Mouse (Mus musculus): ENCODE data around the gene Helz.

DNA sequence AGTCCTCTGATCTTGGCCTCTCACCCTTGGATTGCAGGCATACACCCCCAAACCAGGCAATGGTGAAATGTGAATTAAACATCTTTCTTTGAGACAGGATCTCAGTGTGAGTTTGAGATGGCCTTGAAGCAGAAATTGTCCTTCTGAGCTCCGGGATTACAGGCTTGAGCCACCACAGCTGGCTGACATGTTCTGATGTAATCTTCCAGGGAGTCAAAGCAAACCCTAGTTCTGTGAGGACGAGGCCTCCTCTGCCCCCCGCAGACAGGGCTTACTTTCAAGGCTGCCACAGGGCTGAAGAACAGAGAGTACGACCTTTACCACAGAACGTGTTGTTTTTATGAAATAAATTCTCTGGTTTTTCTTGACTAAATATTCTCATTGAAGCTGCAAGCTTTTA, 126.3 kb downstream of the Helz start:
- no peak for TF ChIP-seq CTCF (IDR thresholded peaks at IDR 0.05; ENCODE audit: extremely low read depth, insufficient read depth, low read length)
- no peak for TF ChIP-seq POLR2A (IDR thresholded peaks at IDR 0.05; ENCODE audit: extremely low read depth, insufficient read depth, low read length)

All from cortical plate, adult 2 months (tissue).